Mouse (Mus musculus): ENCODE measurements at regions not wholly inside any gene's neighbourhood (a gene's known extent, or its start where the extent isn't known, plus 50 kb on each side); places are given as distances from the start of the nearest gene placed in this dataset.

DNA sequence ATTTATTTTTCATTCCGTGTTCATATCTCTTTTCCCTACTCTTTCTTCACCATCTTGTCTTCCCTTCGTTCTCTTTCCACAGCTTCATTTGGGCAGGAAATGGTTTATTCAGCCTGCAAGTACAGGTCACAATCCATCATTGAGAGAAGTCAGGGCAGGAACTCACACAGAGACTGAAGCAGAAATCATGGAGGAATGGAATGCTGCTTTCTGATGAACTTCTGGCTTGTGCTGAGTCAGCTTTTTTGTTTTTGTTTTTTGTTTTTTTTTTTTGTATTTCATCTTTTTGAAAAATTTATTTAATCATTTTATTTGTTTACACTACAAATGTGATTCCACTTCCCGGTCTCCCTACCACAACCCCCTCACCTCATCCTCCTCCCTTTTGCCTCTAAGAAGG is 51.2 kb upstream of the Suclg2 start:
- Histone ChIP-seq H3K9ac (ENCODE audit: low read length) (no peak overlapping the region), H3K9me3 (ENCODE audit: control insufficient read depth, low read length) (no peaks in the 10 kb centered on the region), H3K27me3 (replicated peaks; ENCODE audit: control insufficient read depth, insufficient read depth, low read length) (no peaks in the 10 kb centered on the region), H3K4me3 (ENCODE audit: low read depth, low read length) (no peak overlapping the region), H3K36me3 (ENCODE audit: control insufficient read depth, insufficient read depth, low read length) (no peaks in the 10 kb centered on the region), H3K27ac (ENCODE audit: low read depth) (no peak overlapping the region), H3K4me1 (replicated peaks; ENCODE audit: control insufficient read depth, insufficient read depth, low read length) (no peaks in the 10 kb centered on the region), H3K4me2 (ENCODE audit: low read length) (no peak overlapping the region)
- DNase-seq (ENCODE audit: low spot score) (no peak), ATAC-seq (replicated peaks; ENCODE audit: low FRiP score, low TSS enrichment, low read depth) (no peak)
- 73% methylated on average over 3 of the region's 3 CpGs for WGBS

DNA sequence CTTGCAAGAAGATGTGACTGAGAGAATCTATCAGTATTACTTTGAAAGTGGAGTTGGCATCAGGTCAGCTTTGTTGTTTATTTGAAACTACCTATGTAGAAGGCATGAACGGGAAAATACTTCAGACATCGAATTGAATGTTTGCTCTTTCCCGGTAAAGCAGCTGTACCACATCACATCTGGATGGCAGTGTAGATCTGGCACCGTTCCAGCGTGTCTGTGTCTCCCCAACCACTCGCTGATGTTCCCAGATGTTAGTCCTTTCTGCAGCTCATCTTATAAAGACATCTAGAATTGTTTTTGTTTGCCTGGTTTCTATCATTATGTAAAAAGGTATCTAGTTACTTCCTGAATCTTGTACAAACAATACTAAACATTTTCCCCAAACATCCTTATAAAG is 83.1 kb upstream of the Suclg2 start:
- ATAC-seq (replicated peaks; ENCODE audit: low FRiP score, low TSS enrichment, low read depth) (no peak), DNase-seq (ENCODE audit: low spot score) (no peak)
- H3K27me3 ChIP-seq (replicated peaks; ENCODE audit: control insufficient read depth, insufficient read depth, low read length): no peaks in the 10 kb centered on the region
- 41% methylated on average over 6 of the region's 6 CpGs for WGBS
- H3K27ac ChIP-seq (ENCODE audit: low read depth): no peak overlapping the region
- H3K4me1 ChIP-seq (replicated peaks; ENCODE audit: control insufficient read depth, insufficient read depth, low read length): no peaks in the 10 kb centered on the region; the same call in 1 of the 2 replicates
- H3K9me3 ChIP-seq (ENCODE audit: control insufficient read depth, low read length): no peaks in the 10 kb centered on the region
- no peaks in the 10 kb centered on the region for H3K36me3 ChIP-seq (ENCODE audit: control insufficient read depth, insufficient read depth, low read length)
- no peak overlapping the region for H3K4me2 ChIP-seq (ENCODE audit: low read length)
- H3K4me3 ChIP-seq (ENCODE audit: low read depth, low read length): no peak overlapping the region
- H3K9ac ChIP-seq (ENCODE audit: low read length): no peak overlapping the region

DNA sequence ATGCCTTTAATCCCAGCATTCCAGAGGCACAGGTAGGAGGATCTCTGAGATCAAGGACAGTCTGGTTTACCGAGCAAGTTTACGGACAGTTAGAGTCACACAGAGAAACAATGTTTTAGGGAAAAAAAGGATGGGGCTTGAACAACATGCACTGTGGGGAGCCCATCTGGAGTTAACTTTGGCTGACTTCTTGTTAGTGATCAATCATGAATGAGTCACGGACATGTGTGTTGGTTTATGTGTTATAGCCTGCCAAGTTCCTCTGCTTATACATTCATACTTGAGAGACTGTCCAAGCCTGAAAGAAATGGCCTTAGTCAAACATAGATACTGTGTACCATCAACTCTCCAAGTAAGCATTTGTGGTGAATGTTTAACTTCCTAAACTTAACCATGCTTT is 122.9 kb upstream of the Suclg2 start:
- no peaks in the 10 kb centered on the region for H3K4me1 ChIP-seq (replicated peaks; ENCODE audit: control insufficient read depth, insufficient read depth, low read length)
- no peak overlapping the region for H3K4me3 ChIP-seq (ENCODE audit: low read depth, low read length)
- no peak overlapping the region for H3K9ac ChIP-seq (ENCODE audit: low read length)
- H3K9me3 ChIP-seq (ENCODE audit: control insufficient read depth, low read length): peaks cover 7% of the 10 kb centered on the region; the same call in 1 of the 2 replicates
- H3K27me3 ChIP-seq (replicated peaks; ENCODE audit: control insufficient read depth, insufficient read depth, low read length): no peaks in the 10 kb centered on the region
- 34% methylated on average over 3 of the region's 3 CpGs for WGBS
- no peaks in the 10 kb centered on the region for H3K36me3 ChIP-seq (ENCODE audit: control insufficient read depth, insufficient read depth, low read length)
- 0 out of 2 replicates have a peak, but pooled peaks have one; percentile 60 for ATAC-seq (replicated peaks; ENCODE audit: low FRiP score, low TSS enrichment, low read depth)
- H3K4me2 ChIP-seq (ENCODE audit: low read length): no peak overlapping the region
- DNase-seq (ENCODE audit: low spot score): no peak
- no peak overlapping the region for H3K27ac ChIP-seq (ENCODE audit: low read depth)

DNA sequence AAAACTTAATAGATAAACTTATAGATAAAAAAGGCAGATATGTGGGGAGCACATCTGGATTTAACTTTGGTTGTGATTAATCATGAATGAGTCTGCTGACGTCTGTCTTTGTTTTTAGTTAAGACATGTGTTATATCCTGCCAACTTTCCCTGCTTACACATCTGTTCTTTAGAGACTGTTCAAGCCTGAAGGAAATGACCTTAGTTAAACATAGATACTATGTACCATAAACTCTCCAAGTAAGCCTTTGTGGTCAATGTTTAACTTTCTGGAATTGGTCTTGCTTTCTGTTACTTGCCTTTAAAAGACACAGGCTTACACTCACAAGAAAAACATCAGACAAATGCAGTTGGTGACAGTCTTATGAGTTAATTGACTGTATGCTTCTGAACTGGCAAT is 127.9 kb upstream of the Suclg2 start:
- DNase-seq (ENCODE audit: low spot score): no peak
- no peak overlapping the region for H3K27ac ChIP-seq (ENCODE audit: low read depth)
- H3K4me1 ChIP-seq (replicated peaks; ENCODE audit: control insufficient read depth, insufficient read depth, low read length): no peaks in the 10 kb centered on the region
- WGBS: 12% methylated on average over 1 of the region's 1 CpGs
- peaks cover 7% of the 10 kb centered on the region; the same call in 1 of the 2 replicates for H3K9me3 ChIP-seq (ENCODE audit: control insufficient read depth, low read length)
- H3K36me3 ChIP-seq (ENCODE audit: control insufficient read depth, insufficient read depth, low read length): no peaks in the 10 kb centered on the region
- ATAC-seq (replicated peaks; ENCODE audit: low FRiP score, low TSS enrichment, low read depth): no peak
- H3K4me3 ChIP-seq (ENCODE audit: low read depth, low read length): no peak overlapping the region
- H3K9ac ChIP-seq (ENCODE audit: low read length): no peak overlapping the region
- H3K27me3 ChIP-seq (replicated peaks; ENCODE audit: control insufficient read depth, insufficient read depth, low read length): no peaks in the 10 kb centered on the region
- H3K4me2 ChIP-seq (ENCODE audit: low read length): no peak overlapping the region

DNA sequence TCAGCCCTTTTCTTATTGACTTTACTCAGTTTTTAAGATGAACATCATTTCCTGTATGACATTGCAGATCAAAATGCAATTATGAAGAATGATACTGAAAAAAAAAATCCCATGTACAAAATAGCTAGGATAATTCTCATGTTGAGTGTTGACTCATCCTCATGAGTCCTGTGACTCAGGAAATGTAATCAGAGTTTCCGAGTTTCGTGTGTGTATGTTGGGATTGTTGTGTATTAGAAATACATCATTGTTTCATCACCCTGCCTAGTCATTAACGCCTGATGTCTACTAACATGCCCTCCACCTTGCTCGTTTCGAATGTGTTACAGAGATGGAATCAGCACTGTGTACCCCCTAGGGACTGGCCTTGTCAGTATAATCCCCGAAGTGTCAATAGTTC is 156.9 kb upstream of the Suclg2 start:
- Histone ChIP-seq H3K9me3 (ENCODE audit: control insufficient read depth, low read length) (no peaks in the 10 kb centered on the region), H3K4me3 (ENCODE audit: low read depth, low read length) (no peak overlapping the region), H3K27me3 (replicated peaks; ENCODE audit: control insufficient read depth, insufficient read depth, low read length) (no peaks in the 10 kb centered on the region), H3K9ac (ENCODE audit: low read length) (no peak overlapping the region), H3K36me3 (ENCODE audit: control insufficient read depth, insufficient read depth, low read length) (no peaks in the 10 kb centered on the region), H3K27ac (ENCODE audit: low read depth) (no peak overlapping the region), H3K4me2 (ENCODE audit: low read length) (no peak overlapping the region), H3K4me1 (replicated peaks; ENCODE audit: control insufficient read depth, insufficient read depth, low read length) (no peaks in the 10 kb centered on the region)
- WGBS: 77% methylated on average over 6 of the region's 6 CpGs
- DNase-seq (ENCODE audit: low spot score) (no peak), ATAC-seq (replicated peaks; ENCODE audit: low FRiP score, low TSS enrichment, low read depth) (no peak)

DNA sequence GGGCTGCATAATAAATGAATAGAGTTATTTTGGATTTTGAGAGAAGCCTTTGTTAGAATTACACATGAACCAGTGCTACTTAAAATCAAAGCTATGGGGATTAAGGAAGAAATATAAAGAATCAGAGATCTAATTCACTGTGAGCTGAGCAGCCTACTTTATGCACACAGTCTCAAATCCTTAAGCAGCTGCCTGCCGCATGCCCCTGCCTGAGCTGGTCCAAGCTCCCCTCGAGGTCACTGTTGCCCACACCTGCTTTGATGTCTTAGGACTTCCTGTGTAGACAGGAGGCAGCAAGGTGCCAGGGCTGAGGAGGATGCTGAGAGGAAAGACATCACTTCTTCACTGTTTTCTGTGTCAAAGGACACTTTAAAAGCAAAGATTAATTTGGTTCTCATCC is 157.7 kb upstream of the Suclg2 start:
- Histone ChIP-seq H3K36me3 (ENCODE audit: control insufficient read depth, insufficient read depth, low read length) (no peaks in the 10 kb centered on the region), H3K27me3 (replicated peaks; ENCODE audit: control insufficient read depth, insufficient read depth, low read length) (no peaks in the 10 kb centered on the region), H3K4me3 (ENCODE audit: low read depth, low read length) (no peak overlapping the region), H3K9ac (ENCODE audit: low read length) (no peak overlapping the region), H3K4me1 (replicated peaks; ENCODE audit: control insufficient read depth, insufficient read depth, low read length) (no peaks in the 10 kb centered on the region), H3K27ac (ENCODE audit: low read depth) (no peak overlapping the region), H3K9me3 (ENCODE audit: control insufficient read depth, low read length) (no peaks in the 10 kb centered on the region), H3K4me2 (ENCODE audit: low read length) (no peak overlapping the region)
- 64% methylated on average over 2 of the region's 2 CpGs for WGBS
- DNase-seq (ENCODE audit: low spot score) (no peak), ATAC-seq (replicated peaks; ENCODE audit: low FRiP score, low TSS enrichment, low read depth) (no peak)

DNA sequence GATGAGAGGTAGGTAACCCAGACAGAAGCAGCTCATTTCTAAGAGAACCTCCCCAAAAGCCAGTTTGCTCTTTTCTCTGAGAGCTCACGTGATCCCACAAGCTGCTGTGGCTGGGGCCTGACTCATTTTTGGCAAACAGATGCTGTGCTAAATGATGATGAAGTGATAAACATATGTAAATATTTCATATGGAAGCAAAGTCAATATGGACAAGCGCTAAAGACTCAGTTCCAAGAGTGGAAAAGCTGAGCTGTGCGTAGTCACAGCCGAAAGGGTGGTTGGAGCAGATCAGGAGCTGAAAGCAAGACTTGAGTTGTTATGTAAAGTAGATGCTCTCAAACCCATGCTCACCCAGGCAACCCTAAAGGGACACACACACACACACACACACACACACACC is 168.0 kb upstream of the Suclg2 start:
- 85% methylated on average over 4 of the region's 4 CpGs for WGBS
- Histone ChIP-seq H3K9ac (ENCODE audit: low read length) (no peak overlapping the region), H3K27me3 (replicated peaks; ENCODE audit: control insufficient read depth, insufficient read depth, low read length) (no peaks in the 10 kb centered on the region), H3K4me2 (ENCODE audit: low read length) (no peak overlapping the region), H3K9me3 (ENCODE audit: control insufficient read depth, low read length) (no peaks in the 10 kb centered on the region), H3K4me1 (replicated peaks; ENCODE audit: control insufficient read depth, insufficient read depth, low read length) (no peaks in the 10 kb centered on the region), H3K4me3 (ENCODE audit: low read depth, low read length) (no peak overlapping the region), H3K36me3 (ENCODE audit: control insufficient read depth, insufficient read depth, low read length) (no peaks in the 10 kb centered on the region), H3K27ac (ENCODE audit: low read depth) (no peak overlapping the region)
- DNase-seq (ENCODE audit: low spot score) (no peak), ATAC-seq (replicated peaks; ENCODE audit: low FRiP score, low TSS enrichment, low read depth) (no peak)

DNA sequence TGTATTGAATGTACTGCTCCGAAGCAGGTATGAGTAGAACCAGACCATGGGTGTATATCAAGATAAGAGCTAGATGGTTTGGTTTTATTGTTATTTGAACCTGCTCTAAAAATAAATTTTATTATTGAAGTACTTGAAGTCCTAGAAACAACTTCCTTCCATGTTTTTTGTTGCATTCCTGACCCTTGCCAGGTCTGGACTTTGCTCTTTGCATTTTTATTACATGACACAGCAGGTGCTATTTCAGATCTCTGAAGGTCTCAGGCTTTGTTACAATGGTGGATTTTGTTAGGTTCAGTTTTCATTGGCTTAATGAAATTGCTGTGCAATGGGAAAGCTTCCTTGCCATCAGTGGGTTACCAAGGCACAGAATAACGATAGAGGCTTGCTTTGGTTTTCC is 184.0 kb upstream of the Suclg2 start:
- no peak for ATAC-seq (replicated peaks; ENCODE audit: low FRiP score, low TSS enrichment, low read depth)
- WGBS: 79% methylated on average over 2 of the region's 2 CpGs
- no peaks in the 10 kb centered on the region for H3K4me1 ChIP-seq (replicated peaks; ENCODE audit: control insufficient read depth, insufficient read depth, low read length)

DNA sequence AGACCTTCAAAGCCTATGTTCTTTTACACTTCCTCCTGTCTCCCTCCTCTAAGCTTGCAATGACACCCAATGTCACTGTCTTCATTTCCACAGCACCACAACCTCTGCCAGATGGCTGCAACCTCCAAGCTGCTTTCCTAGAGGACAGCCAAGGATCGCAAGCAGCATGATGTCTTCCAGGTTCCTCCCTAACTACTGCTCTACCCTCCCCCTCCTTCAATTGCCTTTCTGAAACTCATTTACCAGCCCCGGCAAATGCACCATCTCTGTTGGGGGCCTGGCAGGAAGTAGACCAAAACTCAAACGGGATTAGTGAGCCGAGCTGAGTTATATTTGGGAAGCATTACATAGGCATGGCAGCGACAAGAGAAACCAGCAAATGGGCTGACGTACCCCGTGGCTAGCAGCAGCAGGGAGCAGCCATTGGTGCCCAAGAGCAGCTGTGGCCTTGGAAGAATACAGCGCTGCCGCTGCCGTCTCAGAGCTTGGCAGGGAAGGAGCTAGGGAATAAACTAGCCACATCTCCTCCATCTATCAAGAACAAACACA is 185.6 kb upstream of the Suclg2 start:
- no peak for DNase-seq (ENCODE audit: low spot score)
- WGBS: 47% methylated on average over 10 of the region's 10 CpGs
- H3K27me3 ChIP-seq (replicated peaks; ENCODE audit: control insufficient read depth, insufficient read depth, low read length): no peaks in the 10 kb centered on the region
- no peak overlapping the region for H3K4me3 ChIP-seq (ENCODE audit: low read depth, low read length)
- 0 out of 2 replicates have a peak, but pooled peaks cover 4% of the 10 kb centered on the region for H3K9me3 ChIP-seq (ENCODE audit: control insufficient read depth, low read length)
- no peak overlapping the region for H3K27ac ChIP-seq (ENCODE audit: low read depth)
- no peak for ATAC-seq (replicated peaks; ENCODE audit: low FRiP score, low TSS enrichment, low read depth)
- no peak overlapping the region for H3K4me2 ChIP-seq (ENCODE audit: low read length)
- H3K4me1 ChIP-seq (replicated peaks; ENCODE audit: control insufficient read depth, insufficient read depth, low read length): no peaks in the 10 kb centered on the region
- no peak overlapping the region for H3K9ac ChIP-seq (ENCODE audit: low read length)
- no peaks in the 10 kb centered on the region for H3K36me3 ChIP-seq (ENCODE audit: control insufficient read depth, insufficient read depth, low read length)

More for the DNA sequence above, 184.0 kb upstream of the Suclg2 start:
- no peak overlapping the region for H3K27ac ChIP-seq (ENCODE audit: low read depth)
- DNase-seq (ENCODE audit: low spot score): no peak
- no peaks in the 10 kb centered on the region for H3K27me3 ChIP-seq (replicated peaks; ENCODE audit: control insufficient read depth, insufficient read depth, low read length)
- 0 out of 2 replicates have a peak, but pooled peaks cover 4% of the 10 kb centered on the region for H3K9me3 ChIP-seq (ENCODE audit: control insufficient read depth, low read length)
- H3K9ac ChIP-seq (ENCODE audit: low read length): no peak overlapping the region
- H3K4me3 ChIP-seq (ENCODE audit: low read depth, low read length): no peak overlapping the region
- H3K36me3 ChIP-seq (ENCODE audit: control insufficient read depth, insufficient read depth, low read length): no peaks in the 10 kb centered on the region
- no peak overlapping the region for H3K4me2 ChIP-seq (ENCODE audit: low read length)
